Mouse (Mus musculus) heart, postnatal 10 days (tissue): ENCODE measurements around the gene Rpl18a. TPM values are rescaled to one million over a fixed set of nuclear protein-coding genes. Genes with fewer than 3 reads are reported as not detected.

Experiments
- DNase-seq, 2 experiments: peaks; one replicate each; pipeline ENCODE4 v3.0.0; 2021
- intact Hi-C: fragments of 180-260 bp; cut with DNase I; formaldehyde crosslinking; loops from one replicate; pipeline ENCODE4 v1.15.1; 2025
- total RNA-seq, 2 experiments: library from RNA; stranded (reverse); gene quantifications; 2 replicates each; pipeline ENCODE4 v1.2.3; 2021

The Rpl18a gene
- 1,000 to 10,000 TPM; 1,171 to 1,193 TPM for total RNA-seq

DNA sequence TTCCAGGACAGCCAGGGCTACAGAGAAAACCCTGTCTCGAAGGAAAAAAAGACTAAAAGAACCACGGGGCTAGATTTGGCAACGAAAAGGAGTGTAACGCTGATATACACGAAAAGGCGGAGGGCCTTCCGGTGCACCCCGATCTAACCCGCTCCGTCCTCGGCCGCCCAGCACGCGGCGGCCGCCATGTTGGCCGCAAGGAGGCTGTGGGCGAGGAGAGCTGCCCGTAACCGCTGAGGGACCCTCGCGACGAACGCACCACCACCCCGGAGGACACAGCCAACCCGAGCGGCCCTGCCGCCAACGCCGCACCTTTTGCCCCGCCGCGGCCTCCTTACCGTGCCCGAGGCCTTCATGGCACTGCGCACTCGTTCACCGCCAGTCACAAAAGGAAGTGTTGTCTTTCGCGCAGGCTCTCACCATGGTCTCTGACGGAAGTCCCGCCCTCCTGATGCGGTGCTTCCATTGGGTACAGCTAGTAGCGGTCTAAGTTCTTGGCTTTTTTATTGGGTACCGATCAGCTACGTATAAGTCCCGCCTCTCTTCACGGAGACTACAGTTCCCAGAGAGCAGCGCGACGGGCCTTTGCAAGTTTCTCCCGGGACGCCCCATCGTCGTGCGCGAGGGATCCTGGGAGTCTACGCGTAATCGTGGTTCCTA is at the start of gene Rpl18a:
Rpl18a (minus strand) TSS at position 392 of the 660 bp plus-strand sequence.
- intact Hi-C loops: loop anchor here (1.0 kb wide), 1 partner anchor 24 kb away; the partner anchor contains the start of gene Ccdc124
- DNase-seq: peak; percentile 97

GRCm38 (mm10) chr8:70943187-70943586 is 46.0 kb upstream of the Rpl18a start:
- DNase-seq: no peak
- intact Hi-C loops: no loop called here

- intact Hi-C loops: no loop called here
- no peak for DNase-seq
These were observed 44.3 kb upstream of the Rpl18a start for GRCm38 (mm10) chr8:70941478-70941877.

DNA sequence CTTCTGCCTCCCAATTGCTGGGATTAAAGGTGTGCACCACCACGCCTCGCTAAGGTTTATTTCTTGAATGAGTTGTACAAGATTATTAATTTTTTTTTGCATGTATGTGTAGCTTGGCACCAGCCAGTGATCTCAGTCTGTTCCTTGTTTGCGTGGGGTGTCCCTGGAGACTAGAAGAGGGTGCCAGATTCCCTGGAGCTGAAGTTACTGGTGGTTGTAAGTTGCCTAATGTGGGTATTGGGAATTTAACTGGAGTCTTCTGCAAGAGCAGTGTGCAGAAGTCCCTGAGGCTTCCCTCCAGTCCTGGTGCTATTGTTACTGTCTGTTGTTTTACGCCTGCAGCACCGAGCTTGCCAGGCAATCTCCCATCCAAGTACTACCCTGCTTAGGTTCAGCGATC is 40.0 kb upstream of the Rpl18a start:
- DNase-seq: no peak
- intact Hi-C loops: no loop called here

DNA sequence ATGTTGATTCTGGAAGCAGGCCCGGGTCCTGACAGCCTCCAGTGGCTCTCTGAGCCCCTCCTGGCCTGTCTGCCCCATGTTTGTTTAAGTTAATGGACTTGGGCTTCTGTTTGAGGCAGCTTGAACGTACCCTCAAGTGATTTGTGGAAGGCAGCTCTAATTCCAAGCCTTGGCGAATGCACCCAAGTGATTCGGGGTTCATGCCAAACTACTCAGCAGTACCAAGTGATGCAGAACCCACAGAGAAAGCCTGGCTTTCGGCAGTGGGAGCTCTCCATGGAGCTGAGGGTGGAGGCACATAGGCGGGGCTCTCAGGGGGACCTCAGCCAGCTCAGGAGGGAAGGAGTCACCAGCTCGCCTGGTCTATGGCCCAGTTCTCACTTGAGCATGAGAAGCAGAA is 37.6 kb upstream of the Rpl18a start:
- no peak for DNase-seq
- intact Hi-C loops: no loop called here

GRCm38 (mm10) chr8:70933036-70933435 is 35.8 kb upstream of the Rpl18a start:
- intact Hi-C loops: no loop called here
- no peak for DNase-seq

DNA sequence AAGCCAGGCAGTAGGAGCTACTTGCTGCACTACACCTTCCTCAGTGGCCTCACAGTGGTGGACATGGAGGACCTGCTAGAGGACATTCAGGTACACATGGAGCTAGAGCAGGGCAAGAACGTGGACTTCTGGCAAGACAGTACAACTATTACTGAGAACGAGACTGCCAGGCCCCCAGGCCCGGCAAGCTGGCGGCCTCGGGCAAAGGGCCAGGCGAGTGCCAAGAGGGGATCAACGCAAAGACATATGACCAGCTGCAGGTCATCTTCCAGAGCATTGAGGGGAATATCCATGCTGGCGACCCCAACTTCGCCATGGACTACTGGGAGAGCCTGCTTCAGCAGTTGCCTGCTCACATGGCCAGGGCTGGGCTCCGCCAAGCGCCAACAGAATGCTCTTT is 34.5 kb upstream of the Rpl18a start:
- DNase-seq: no peak
- intact Hi-C loops: no loop called here

- peak; percentile 18 to 35 for DNase-seq
These were observed 31.6 kb upstream of the Rpl18a start for GRCm38 (mm10) chr8:70928778-70929322.

DNA sequence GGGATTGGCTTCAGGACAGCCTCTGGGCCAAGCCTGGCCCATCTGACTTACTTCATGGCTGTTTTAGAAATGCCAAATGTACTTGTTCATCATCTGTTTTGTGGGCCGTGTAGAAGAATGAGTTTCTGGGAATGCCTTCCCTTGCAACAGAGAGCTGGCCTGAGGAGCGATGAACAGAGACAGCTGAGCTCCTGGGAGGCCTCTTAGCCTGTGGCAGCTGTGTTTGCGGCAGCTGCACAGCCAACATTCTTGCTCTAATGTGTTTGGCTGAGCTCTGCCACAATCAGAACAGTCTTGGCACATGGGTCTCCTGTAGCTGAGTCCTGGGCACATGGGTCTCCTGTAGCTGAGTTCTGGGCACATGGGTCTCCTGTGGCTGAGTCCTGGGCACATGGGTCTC is 30.9 kb upstream of the Rpl18a start:
- intact Hi-C loops: no loop called here
- peak; percentile 19 to 23 for DNase-seq

More at GRCm38 (mm10) chr8:70928778-70929322, 31.6 kb upstream of the Rpl18a start:
- intact Hi-C loops: no loop called here

DNA sequence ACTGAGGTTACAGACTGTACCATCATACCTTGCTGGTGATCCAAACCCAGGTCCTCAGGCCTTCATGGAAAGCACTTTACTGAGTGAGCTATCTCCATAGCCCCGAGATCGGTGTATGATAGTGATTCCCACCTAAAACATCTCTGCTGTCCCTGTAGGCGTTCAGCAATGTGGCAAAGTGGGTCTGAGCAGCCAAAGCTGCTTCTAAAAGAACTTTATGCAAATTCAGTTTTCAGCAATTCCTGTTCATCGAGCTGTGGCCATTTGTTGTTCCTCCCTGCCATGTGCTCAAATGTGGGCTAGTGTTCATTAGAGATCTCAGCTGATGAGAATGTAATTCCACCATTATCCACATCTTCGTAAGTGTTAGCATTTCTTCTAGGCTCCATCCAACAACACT is 29.2 kb upstream of the Rpl18a start:
- intact Hi-C loops: no loop called here
- DNase-seq: no peak

GRCm38 (mm10) chr8:70925754-70926153 is 28.5 kb upstream of the Rpl18a start:
- no peak for DNase-seq
- intact Hi-C loops: no loop called here

- no peak for DNase-seq
- intact Hi-C loops: no loop called here
These were observed 26.9 kb upstream of the Rpl18a start for GRCm38 (mm10) chr8:70924151-70924550.

DNA sequence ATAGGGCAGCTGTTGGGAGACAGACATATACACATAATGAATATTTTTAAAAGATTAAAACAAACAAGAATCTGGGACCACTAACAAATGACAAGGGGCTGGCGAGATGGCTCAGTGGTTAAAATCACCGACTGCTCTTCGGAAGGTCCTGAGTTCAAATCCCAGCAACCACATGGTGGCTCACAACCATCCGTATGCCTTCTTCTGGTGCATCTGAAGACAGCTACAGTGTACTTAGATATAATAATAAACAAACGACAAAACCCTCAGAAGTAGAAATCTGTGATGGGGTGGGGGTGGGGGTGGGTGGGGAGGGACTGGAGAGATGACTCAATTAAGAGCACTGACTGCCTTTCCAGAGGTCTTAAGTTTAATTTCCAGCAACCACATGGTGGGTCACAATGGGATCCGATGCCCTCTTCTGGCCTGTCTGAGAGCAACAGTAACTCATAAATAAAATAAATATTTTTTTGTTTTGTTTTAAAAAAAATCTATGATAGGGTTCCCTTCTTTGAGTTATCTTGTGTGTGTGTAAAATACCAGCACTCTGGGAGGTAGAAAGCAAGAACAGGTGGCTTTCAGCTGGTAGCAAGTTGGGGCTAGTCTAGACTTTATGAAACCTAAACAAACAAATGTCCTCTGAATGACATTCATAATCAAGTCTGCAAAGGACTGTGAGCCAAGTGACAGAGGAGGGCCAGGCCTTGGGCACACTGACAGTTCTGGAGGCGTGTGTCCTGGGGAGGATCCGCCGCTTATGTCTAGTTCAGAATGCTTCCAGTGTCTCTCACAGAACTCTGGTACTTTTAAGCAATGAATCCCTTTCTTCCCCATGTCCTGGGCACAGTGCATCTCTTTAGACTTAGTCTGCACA is 23.1 kb upstream of the Rpl18a start:
- DNase-seq: peak; percentile 21 to 25
- intact Hi-C loops: no loop called here

DNA sequence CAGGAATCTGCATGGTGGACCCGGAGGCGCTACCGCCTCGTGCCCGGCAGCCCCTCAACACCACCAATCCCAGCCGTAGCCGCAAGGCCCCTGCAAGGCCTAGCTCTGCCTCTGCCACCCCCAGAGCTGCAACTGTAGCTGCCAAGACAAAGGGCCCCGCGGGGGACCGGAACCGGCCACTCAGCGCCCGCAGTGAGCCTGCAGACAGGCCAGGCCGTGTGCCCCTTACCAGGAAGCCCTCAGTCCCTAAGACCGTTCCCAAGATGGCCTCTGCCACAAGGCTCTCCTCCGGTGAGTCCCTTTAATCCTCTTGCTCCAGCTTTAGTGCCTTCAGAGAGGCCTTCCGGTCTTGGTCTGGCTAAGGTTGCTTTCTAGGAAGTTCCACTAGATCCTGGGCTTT is 17.5 kb upstream of the Rpl18a start:
- intact Hi-C loops: no loop called here
- no peak for DNase-seq

- intact Hi-C loops: no loop called here
- DNase-seq: no peak
These were observed 16.3 kb upstream of the Rpl18a start for GRCm38 (mm10) chr8:70913523-70913922.

DNA sequence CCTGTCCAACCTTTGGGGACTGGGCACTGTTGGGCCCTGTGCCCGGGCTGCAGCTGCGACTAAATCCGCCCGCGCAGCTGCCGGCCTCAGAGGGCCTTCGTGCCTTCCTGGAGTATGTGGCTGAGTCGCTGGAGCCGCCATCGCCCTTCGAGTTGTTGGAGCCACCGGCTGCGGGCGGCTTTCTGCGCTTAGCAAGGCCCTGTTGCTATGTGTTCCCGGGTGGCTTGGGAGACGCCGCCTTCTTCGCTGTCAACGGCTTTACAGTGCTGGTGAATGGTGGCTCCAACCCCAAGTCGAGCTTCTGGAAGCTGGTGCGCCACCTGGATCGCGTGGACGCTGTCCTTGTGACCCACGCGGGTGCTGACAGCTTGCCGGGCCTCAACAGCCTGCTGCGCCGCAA is 15.7 kb upstream of the Rpl18a start:
- DNase-seq: no peak

GRCm38 (mm10) chr8:70911596-70911995 is 14.4 kb upstream of the Rpl18a start:
- intact Hi-C loops: no loop called here
- DNase-seq: peak in 1 of 2 experiments; percentile 24

More for the DNA sequence above, 15.7 kb upstream of the Rpl18a start:
- intact Hi-C loops: no loop called here

- no peak for DNase-seq
- intact Hi-C loops: no loop called here
These were observed 10.3 kb upstream of the Rpl18a start for GRCm38 (mm10) chr8:70907518-70907917.

DNA sequence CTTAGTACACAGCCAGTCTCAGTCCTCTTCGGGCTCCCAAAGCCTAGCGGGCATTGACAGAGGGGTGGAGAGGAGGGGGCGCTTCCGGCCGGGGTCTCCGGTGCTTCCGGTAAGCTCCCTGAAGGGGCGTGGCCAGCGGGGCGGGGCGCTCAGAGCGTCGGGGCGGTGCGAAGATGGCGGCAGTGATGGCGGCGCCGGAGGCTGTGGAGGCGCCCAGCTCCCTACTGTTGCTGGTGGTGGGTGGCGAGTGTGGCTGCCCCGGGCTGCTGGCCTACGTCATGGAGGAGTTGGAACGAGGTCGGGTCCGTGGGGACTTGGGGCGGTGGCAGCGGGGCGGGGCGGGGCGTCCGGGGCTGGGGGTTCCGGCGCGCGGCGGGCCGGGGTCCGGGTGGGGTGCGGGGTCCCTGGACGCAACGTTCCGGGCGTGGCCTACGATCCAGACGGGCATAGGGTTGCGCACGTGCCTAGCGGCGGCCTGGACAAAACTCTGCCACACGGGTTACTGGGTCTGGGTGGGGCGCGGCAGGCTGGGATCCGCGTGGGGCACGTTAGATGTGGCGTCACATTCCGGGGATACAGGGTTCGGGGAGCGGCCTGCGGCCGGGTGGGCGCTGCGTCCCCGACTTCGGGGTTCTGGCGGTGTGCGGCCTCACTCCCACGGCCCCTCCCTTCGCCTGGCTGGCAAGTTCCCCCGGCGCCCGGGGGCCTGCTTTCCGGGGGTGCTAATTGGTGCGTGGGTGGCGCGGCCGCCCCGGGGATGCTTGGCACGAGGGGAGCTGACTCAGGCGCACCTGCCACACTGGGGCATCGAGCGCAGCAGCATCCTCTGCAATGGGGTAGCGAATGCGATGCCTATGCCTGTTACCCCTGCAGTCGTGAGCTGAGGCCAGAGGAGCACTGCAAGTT is 8.9 kb upstream of the Rpl18a start, which contains the start of gene Map1s:
Map1s (plus strand) TSS at position 102 of the 906 bp plus-strand sequence.
- intact Hi-C loops: no loop called here

GRCm38 (mm10) chr8:70905463-70905830 is 8.2 kb upstream of the Rpl18a start:
- DNase-seq: no peak
- intact Hi-C loops: no loop called here

More for the DNA sequence above, 8.9 kb upstream of the Rpl18a start, which contains the start of gene Map1s:
- DNase-seq: peak; percentile 80 to 84
